Mouse (Mus musculus) thymus, adult 2 months (tissue): ENCODE data around the gene Inpp5a. TPM values are rescaled to one million over a fixed set of nuclear protein-coding genes. Genes with fewer than 3 reads are reported as not detected.

Experiments
- DNase-seq: peaks from one replicate; pipeline ENCODE4 v3.0.0; 2021
- H3K27ac ChIP-seq: fragments of 200-500 bp; 2 replicates; pipeline ENCODE4 v1.5.1; 2012; ENCODE audit warnings: low read length, control low read depth; ENCODE audit not compliant: control insufficient read depth, insufficient read depth
- H3K27me3 ChIP-seq: fragments of 200-500 bp; 2 replicates; pipeline ENCODE4 v1.6.1; 2012; ENCODE audit warnings: mild to moderate bottlenecking, low read length, moderate library complexity, mixed read lengths; ENCODE audit not compliant: control insufficient read depth, insufficient read depth
- H3K36me3 ChIP-seq: fragments of 200-500 bp; 2 replicates; pipeline ENCODE4 v1.6.1; 2012; ENCODE audit warnings: mild to moderate bottlenecking, low read length, moderate library complexity; ENCODE audit not compliant: control insufficient read depth, insufficient read depth
- H3K4me1 ChIP-seq: fragments of 200-500 bp; replicated peaks from 2 replicates; pipeline ENCODE4 v1.6.1; 2012; ENCODE audit warnings: low read length; ENCODE audit not compliant: control insufficient read depth, insufficient read depth
- H3K4me3 ChIP-seq: fragments of 200-500 bp; 2 replicates; pipeline ENCODE4 v1.5.1; 2012; ENCODE audit warnings: mild to moderate bottlenecking, low read length, control low read depth, moderate library complexity; ENCODE audit not compliant: control insufficient read depth, insufficient read depth
- CTCF ChIP-seq: fragments of 200-500 bp; IDR thresholded peaks from 2 replicates; pipeline ENCODE4 v1.5.1; 2012; ENCODE audit warnings: mild to moderate bottlenecking, control low read depth, low read length, moderate library complexity, borderline replicate concordance; ENCODE audit not compliant: control insufficient read depth, poor library complexity, insufficient read depth; ENCODE audit errors: extremely low read depth
- POLR2A ChIP-seq: fragments of 200-500 bp; IDR thresholded peaks from 2 replicates; pipeline ENCODE4 v1.6.1; 2012; ENCODE audit warnings: mild to moderate bottlenecking, low read length, control low read depth, moderate library complexity; ENCODE audit not compliant: control insufficient read depth, poor library complexity, insufficient read depth; ENCODE audit errors: extremely low read depth
- WGBS: fragments of 180-500 bp; shearing (Covaris S2); methylation state at CpG from one replicate; pipeline ENCODE4 v1.1.7; 2018; 5-methylcytosine and 5-hydroxymethylcytosine counted together
- polyA plus RNA-seq: library from polyadenylated mRNA; depleted of rRNA; stranded (reverse); fragments of >200 nt; gene quantifications from 2 replicates; pipeline ENCODE4 v1.2.3, GENCODE M21; 2012

The Inpp5a gene
- polyA plus RNA-seq, 1 experiment: 17.9 TPM

GRCm38 (mm10) chr7:139354370-139355139, 34.4 kb upstream of the Inpp5a start:
- no peaks in the 10 kb centered on the region for H3K36me3 ChIP-seq
- no peak for DNase-seq
- no peak overlapping the region for H3K4me3 ChIP-seq
- TF ChIP-seq POLR2A: no peak
- no peak for TF ChIP-seq CTCF
- H3K27me3 ChIP-seq: no peaks in the 10 kb centered on the region
- 95% methylated on average over 4 of the region's 4 CpGs for WGBS
- H3K27ac ChIP-seq: no peak overlapping the region
- no peaks in the 10 kb centered on the region for H3K4me1 ChIP-seq

- Histone ChIP-seq H3K36me3 (no peaks in the 10 kb centered on the region), H3K27ac (no peak overlapping the region), H3K4me3 (no peak overlapping the region), H3K4me1 (no peaks in the 10 kb centered on the region), H3K27me3 (no peaks in the 10 kb centered on the region)
- 92% methylated on average over 2 of the region's 2 CpGs for WGBS
- TF ChIP-seq CTCF (no peak), POLR2A (no peak)
- DNase-seq: no peak
Observed at GRCm38 (mm10) chr7:139357043-139357442, 31.9 kb upstream of the Inpp5a start.

- H3K4me3 ChIP-seq: no peak overlapping the region
- DNase-seq: no peak
- no peak overlapping the region for H3K27ac ChIP-seq
- H3K36me3 ChIP-seq: no peaks in the 10 kb centered on the region
- no peaks in the 10 kb centered on the region for H3K4me1 ChIP-seq
- no peaks in the 10 kb centered on the region for H3K27me3 ChIP-seq
- TF ChIP-seq CTCF (no peak), POLR2A (no peak)
- WGBS: 92% methylated on average over 4 of the region's 4 CpGs
Observed at GRCm38 (mm10) chr7:139359906-139360305, 29.0 kb upstream of the Inpp5a start.

GRCm38 (mm10) chr7:139360890-139361559, 27.9 kb upstream of the Inpp5a start:
- Histone ChIP-seq H3K4me1 (no peaks in the 10 kb centered on the region), H3K36me3 (no peaks in the 10 kb centered on the region), H3K4me3 (no peak overlapping the region), H3K27me3 (no peaks in the 10 kb centered on the region), H3K27ac (no peak overlapping the region)
- 98% methylated on average over 3 of the region's 3 CpGs for WGBS
- DNase-seq: no peak
- TF ChIP-seq POLR2A (no peak), CTCF (no peak)

- WGBS: 92% methylated on average over 5 of the region's 5 CpGs
Observed at GRCm38 (mm10) chr7:139361799-139362198, 27.1 kb upstream of the Inpp5a start.

GRCm38 (mm10) chr7:139362514-139362913, 26.4 kb upstream of the Inpp5a start:
- H3K4me1 ChIP-seq: no peaks in the 10 kb centered on the region
- WGBS: 98% methylated on average over 3 of the region's 3 CpGs
- TF ChIP-seq CTCF: no peak
- TF ChIP-seq POLR2A: no peak

More at GRCm38 (mm10) chr7:139361799-139362198, 27.1 kb upstream of the Inpp5a start:
- Histone ChIP-seq H3K4me3 (no peak overlapping the region), H3K4me1 (no peaks in the 10 kb centered on the region), H3K36me3 (no peaks in the 10 kb centered on the region), H3K27me3 (no peaks in the 10 kb centered on the region), H3K27ac (no peak overlapping the region)
- TF ChIP-seq CTCF: no peak
- TF ChIP-seq POLR2A: no peak
- DNase-seq: no peak

More at GRCm38 (mm10) chr7:139362514-139362913, 26.4 kb upstream of the Inpp5a start:
- DNase-seq: no peak
- Histone ChIP-seq H3K27ac (no peak overlapping the region), H3K4me3 (no peak overlapping the region), H3K27me3 (no peaks in the 10 kb centered on the region), H3K36me3 (no peaks in the 10 kb centered on the region)
